Mouse (Mus musculus) brain, embryonic 14.5 days (tissue): ENCODE results near the gene Sgsm1.

ENCODE experiments used
- CTCF ChIP-seq: fragments of 200-500 bp; IDR thresholded peaks from 2 replicates; pipeline ENCODE4 v1.5.1; 2012; ENCODE audit warnings: inconsistent platforms, mild to moderate bottlenecking, moderate library complexity, borderline replicate concordance; ENCODE audit not compliant: insufficient read depth, insufficient read length; ENCODE audit errors: extremely low read depth
- POLR2A ChIP-seq: fragments of 200-500 bp; IDR thresholded peaks from 2 replicates; pipeline ENCODE4 v1.6.1; 2012; ENCODE audit warnings: mild to moderate bottlenecking, inconsistent platforms, borderline replicate concordance; ENCODE audit not compliant: poor library complexity, insufficient read depth, insufficient read length, severe bottlenecking; ENCODE audit errors: extremely low read depth

DNA sequence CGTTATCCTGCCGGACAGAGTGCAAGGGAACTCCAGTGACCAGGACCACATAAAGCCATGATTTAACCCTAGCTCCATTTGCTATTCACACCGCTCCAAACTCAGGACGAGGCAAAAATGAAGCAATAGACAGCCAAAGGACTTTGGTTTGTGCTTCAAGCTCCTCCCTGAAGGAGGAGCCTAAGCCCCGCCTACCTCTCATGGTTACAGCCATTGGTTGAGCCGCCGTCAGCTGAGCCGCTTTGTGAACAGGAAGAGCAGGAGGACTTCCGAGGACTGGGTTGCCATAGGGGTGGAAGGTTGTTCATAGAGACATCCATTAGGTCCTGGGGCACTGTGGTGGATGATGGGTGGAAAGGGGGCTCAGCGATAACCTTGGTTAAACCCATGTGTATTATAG, 34.7 kb downstream of the Sgsm1 start:
- TF ChIP-seq CTCF (no peak), POLR2A (no peak)
